Mouse (Mus musculus): ENCODE measurements at regions not wholly inside any gene's neighbourhood (a gene's known extent, or its start where the extent isn't known, plus 50 kb on each side); places are given as distances from the start of the nearest gene placed in this dataset.

GRCm38 (mm10) chr13:90823877-90824276, 81.3 kb downstream of the Atp6ap1l start:
- 0 out of 2 replicates have a peak, but pooled peaks cover 6% of the 10 kb centered on the region for H3K4me1 ChIP-seq
- no peak overlapping the region for H3K4me3 ChIP-seq
- no peaks in the 10 kb centered on the region for H3K36me3 ChIP-seq
- no peaks in the 10 kb centered on the region for H3K9me3 ChIP-seq
- no peak for DNase-seq (ENCODE audit: low spot score)
- no peaks in the 10 kb centered on the region for H3K27me3 ChIP-seq (ENCODE audit: insufficient read depth, poor library complexity, severe bottlenecking)
- H3K27ac ChIP-seq = no peak overlapping the region
- WGBS = 73% methylated on average over 5 of the region's 5 CpGs

GRCm38 (mm10) chr13:90821898-90822297, 83.3 kb downstream of the Atp6ap1l start:
- no peak for DNase-seq (ENCODE audit: low spot score)
- WGBS = 89% methylated on average over 4 of the region's 4 CpGs

GRCm38 (mm10) chr13:90820453-90820852, 84.7 kb downstream of the Atp6ap1l start:
- Histone ChIP-seq H3K4me3 (no peak overlapping the region), H3K27ac (no peak overlapping the region), H3K9me3 (no peaks in the 10 kb centered on the region), H3K4me1 (0 out of 2 replicates have a peak, but pooled peaks cover 6% of the 10 kb centered on the region), H3K27me3 (ENCODE audit: insufficient read depth, poor library complexity, severe bottlenecking) (no peaks in the 10 kb centered on the region), H3K36me3 (no peaks in the 10 kb centered on the region)
- no peak for DNase-seq (ENCODE audit: low spot score)
- 32% methylated on average over 3 of the region's 3 CpGs for WGBS

More at GRCm38 (mm10) chr13:90821898-90822297, 83.3 kb downstream of the Atp6ap1l start:
- no peaks in the 10 kb centered on the region for H3K9me3 ChIP-seq
- H3K27ac ChIP-seq = no peak overlapping the region
- H3K36me3 ChIP-seq = no peaks in the 10 kb centered on the region
- no peak overlapping the region for H3K4me3 ChIP-seq
- 0 out of 2 replicates have a peak, but pooled peaks cover 6% of the 10 kb centered on the region for H3K4me1 ChIP-seq
- H3K27me3 ChIP-seq (ENCODE audit: insufficient read depth, poor library complexity, severe bottlenecking) = no peaks in the 10 kb centered on the region

- DNase-seq (ENCODE audit: low spot score) = no peak
- Histone ChIP-seq H3K27me3 (ENCODE audit: insufficient read depth, poor library complexity, severe bottlenecking) (no peaks in the 10 kb centered on the region), H3K27ac (0 out of 2 replicates have a peak overlapping the region, but pooled peaks have one; percentile 22), H3K4me3 (no peak overlapping the region), H3K9me3 (no peaks in the 10 kb centered on the region), H3K36me3 (no peaks in the 10 kb centered on the region), H3K4me1 (0 out of 2 replicates have a peak, but pooled peaks cover 6% of the 10 kb centered on the region)
- 53% methylated on average over 7 of the region's 7 CpGs for WGBS
Measured at GRCm38 (mm10) chr13:90819934-90820333, 85.2 kb downstream of the Atp6ap1l start.

- no peak overlapping the region for H3K27ac ChIP-seq
- H3K4me1 ChIP-seq = no peaks in the 10 kb centered on the region
- H3K36me3 ChIP-seq = no peaks in the 10 kb centered on the region
- H3K27me3 ChIP-seq (ENCODE audit: insufficient read depth, poor library complexity, severe bottlenecking) = no peaks in the 10 kb centered on the region
- WGBS = 69% methylated on average over 4 of the region's 4 CpGs
- no peak for DNase-seq (ENCODE audit: low spot score)
- no peak overlapping the region for H3K4me3 ChIP-seq
- no peaks in the 10 kb centered on the region for H3K9me3 ChIP-seq
Measured at GRCm38 (mm10) chr13:90814174-90814865, 90.8 kb downstream of the Atp6ap1l start.

GRCm38 (mm10) chr13:90810011-90810410, 95.1 kb downstream of the Atp6ap1l start:
- H3K27ac ChIP-seq = no peak overlapping the region
- no peaks in the 10 kb centered on the region for H3K4me1 ChIP-seq
- no peaks in the 10 kb centered on the region for H3K36me3 ChIP-seq
- no peak for DNase-seq (ENCODE audit: low spot score)
- H3K9me3 ChIP-seq = no peaks in the 10 kb centered on the region; the same call in 1 of the 2 replicates
- 76% methylated on average over 6 of the region's 6 CpGs for WGBS
- no peak overlapping the region for H3K4me3 ChIP-seq
- H3K27me3 ChIP-seq (ENCODE audit: insufficient read depth, poor library complexity, severe bottlenecking) = no peaks in the 10 kb centered on the region

GRCm38 (mm10) chr13:90799641-90800040, 105.5 kb downstream of the Atp6ap1l start:
- Histone ChIP-seq H3K27ac (no peak overlapping the region), H3K4me3 (no peak overlapping the region)
- WGBS = 70% methylated on average over 2 of the region's 2 CpGs

GRCm38 (mm10) chr13:90798791-90799542, 106.2 kb downstream of the Atp6ap1l start:
- Histone ChIP-seq H3K36me3 (no peaks in the 10 kb centered on the region), H3K9me3 (no peaks in the 10 kb centered on the region), H3K27me3 (ENCODE audit: insufficient read depth, poor library complexity, severe bottlenecking) (no peaks in the 10 kb centered on the region), H3K4me1 (peaks cover 14% of the 10 kb centered on the region; the same call in 1 of the 2 replicates), H3K4me3 (no peak overlapping the region), H3K27ac (no peak overlapping the region)
- WGBS = 24% methylated on average over 6 of the region's 6 CpGs
- no peak for DNase-seq (ENCODE audit: low spot score)

More at GRCm38 (mm10) chr13:90799641-90800040, 105.5 kb downstream of the Atp6ap1l start:
- Histone ChIP-seq H3K4me1 (peaks cover 14% of the 10 kb centered on the region; the same call in 1 of the 2 replicates), H3K36me3 (no peaks in the 10 kb centered on the region), H3K9me3 (no peaks in the 10 kb centered on the region), H3K27me3 (ENCODE audit: insufficient read depth, poor library complexity, severe bottlenecking) (no peaks in the 10 kb centered on the region)
- DNase-seq (ENCODE audit: low spot score) = no peak

GRCm38 (mm10) chr13:90798381-90798780, 106.8 kb downstream of the Atp6ap1l start:
- Histone ChIP-seq H3K27me3 (ENCODE audit: insufficient read depth, poor library complexity, severe bottlenecking) (no peaks in the 10 kb centered on the region), H3K36me3 (no peaks in the 10 kb centered on the region), H3K27ac (no peak overlapping the region), H3K4me1 (peaks cover 14% of the 10 kb centered on the region; the same call in 1 of the 2 replicates), H3K4me3 (no peak overlapping the region), H3K9me3 (no peaks in the 10 kb centered on the region)
- DNase-seq (ENCODE audit: low spot score) = no peak
- 34% methylated on average over 2 of the region's 2 CpGs for WGBS

- H3K36me3 ChIP-seq = no peaks in the 10 kb centered on the region
- H3K9me3 ChIP-seq = no peaks in the 10 kb centered on the region
- H3K4me1 ChIP-seq = peaks cover 14% of the 10 kb centered on the region; the same call in 1 of the 2 replicates
- H3K27ac ChIP-seq = peak overlapping the region; percentile 69; the same call in 1 of the 2 replicates
- WGBS = 65% methylated on average over 3 of the region's 3 CpGs
- H3K4me3 ChIP-seq = no peak overlapping the region
- no peaks in the 10 kb centered on the region for H3K27me3 ChIP-seq (ENCODE audit: insufficient read depth, poor library complexity, severe bottlenecking)
- DNase-seq (ENCODE audit: low spot score) = no peak
Measured at GRCm38 (mm10) chr13:90797209-90797608, 107.9 kb downstream of the Atp6ap1l start.

GRCm38 (mm10) chr13:90796809-90797208, 108.3 kb downstream of the Atp6ap1l start:
- no peaks in the 10 kb centered on the region for H3K27me3 ChIP-seq (ENCODE audit: insufficient read depth, poor library complexity, severe bottlenecking)
- H3K4me3 ChIP-seq = no peak overlapping the region
- H3K27ac ChIP-seq = no peak overlapping the region
- no peaks in the 10 kb centered on the region for H3K36me3 ChIP-seq
- DNase-seq (ENCODE audit: low spot score) = no peak
- H3K4me1 ChIP-seq = peaks cover 14% of the 10 kb centered on the region; the same call in 1 of the 2 replicates
- H3K9me3 ChIP-seq = no peaks in the 10 kb centered on the region
- WGBS = 88% methylated on average over 4 of the region's 4 CpGs

- Histone ChIP-seq H3K9me3 (no peaks in the 10 kb centered on the region), H3K4me1 (no peaks in the 10 kb centered on the region), H3K27me3 (ENCODE audit: insufficient read depth, poor library complexity, severe bottlenecking) (no peaks in the 10 kb centered on the region), H3K36me3 (no peaks in the 10 kb centered on the region), H3K4me3 (no peak overlapping the region), H3K27ac (no peak overlapping the region)
- 72% methylated on average over 1 of the region's 1 CpGs for WGBS
- no peak for DNase-seq (ENCODE audit: low spot score)
Measured at GRCm38 (mm10) chr13:90782435-90782834, 122.7 kb downstream of the Atp6ap1l start.

GRCm38 (mm10) chr13:90781974-90782373, 123.2 kb downstream of the Atp6ap1l start:
- H3K27ac ChIP-seq = no peak overlapping the region
- DNase-seq (ENCODE audit: low spot score) = no peak

More at GRCm38 (mm10) chr13:90781974-90782373, 123.2 kb downstream of the Atp6ap1l start:
- 67% methylated on average over 2 of the region's 2 CpGs for WGBS
- H3K36me3 ChIP-seq = no peaks in the 10 kb centered on the region
- no peaks in the 10 kb centered on the region for H3K4me1 ChIP-seq
- no peaks in the 10 kb centered on the region for H3K9me3 ChIP-seq
- no peak overlapping the region for H3K4me3 ChIP-seq
- no peaks in the 10 kb centered on the region for H3K27me3 ChIP-seq (ENCODE audit: insufficient read depth, poor library complexity, severe bottlenecking)

Measured in heart, embryonic 10.5 days (tissue).